Mouse (Mus musculus) spleen, adult 12 weeks (tissue): ENCODE data around the gene Rrnad1.

Source experiments
- DNase-seq: peaks from one replicate; pipeline ENCODE4 v3.0.0; 2022; ENCODE audit warnings: low spot score

The Rrnad1 gene

GRCm38 (mm10) chr3:87930078-87930795 lies at the start of gene Rrnad1, which contains the start of gene Isg20l2:
Gene Rrnad1, minus strand, starts transcription at chr3:87930717.
Gene Isg20l2, plus strand, starts transcription at chr3:87930314.
- peak; percentile 83 for DNase-seq

GRCm38 (mm10) chr3:87980085-87980484 lies 49.6 kb upstream of the Rrnad1 start:
- no peak for DNase-seq

GRCm38 (mm10) chr3:87979493-87979892 lies 49.0 kb upstream of the Rrnad1 start:
- no peak for DNase-seq

GRCm38 (mm10) chr3:87974381-87974987 lies 44.0 kb upstream of the Rrnad1 start:
- DNase-seq = no peak

GRCm38 (mm10) chr3:87973593-87974380 lies 43.3 kb upstream of the Rrnad1 start:
- no peak for DNase-seq

- DNase-seq = no peak
These were observed 42.3 kb upstream of the Rrnad1 start for GRCm38 (mm10) chr3:87972776-87973175.

GRCm38 (mm10) chr3:87972203-87972664 lies 41.7 kb upstream of the Rrnad1 start:
- no peak for DNase-seq

- no peak for DNase-seq
These were observed 41.1 kb upstream of the Rrnad1 start for GRCm38 (mm10) chr3:87971489-87972202.

GRCm38 (mm10) chr3:87970939-87971488 lies 40.5 kb upstream of the Rrnad1 start, which contains the start of gene Nes:
Gene Nes, plus strand, starts transcription at chr3:87971078.
- no peak for DNase-seq

- peak; percentile 33 for DNase-seq
These were observed 39.8 kb upstream of the Rrnad1 start for GRCm38 (mm10) chr3:87970184-87970938.

GRCm38 (mm10) chr3:87960586-87961191 lies 30.2 kb upstream of the Rrnad1 start:
- DNase-seq = peak; percentile 48

GRCm38 (mm10) chr3:87960191-87960585 lies 29.7 kb upstream of the Rrnad1 start:
- DNase-seq = no peak

GRCm38 (mm10) chr3:87959371-87959770 lies 28.9 kb upstream of the Rrnad1 start:
- DNase-seq = no peak

GRCm38 (mm10) chr3:87958967-87959366 lies 28.4 kb upstream of the Rrnad1 start:
- no peak for DNase-seq

GRCm38 (mm10) chr3:87958476-87958875 lies 28.0 kb upstream of the Rrnad1 start:
- no peak for DNase-seq

GRCm38 (mm10) chr3:87958056-87958455 lies 27.5 kb upstream of the Rrnad1 start:
- no peak for DNase-seq

GRCm38 (mm10) chr3:87952440-87952839 lies 21.9 kb upstream of the Rrnad1 start:
- DNase-seq = no peak

GRCm38 (mm10) chr3:87951946-87952345 lies 21.4 kb upstream of the Rrnad1 start:
- DNase-seq = no peak

- no peak for DNase-seq
These were observed 19.5 kb upstream of the Rrnad1 start for GRCm38 (mm10) chr3:87949955-87950515.
